Mouse (Mus musculus) midbrain, embryonic 14.5 days (tissue): ENCODE results near the gene Specc1. TPM values are rescaled to one million over a fixed set of nuclear protein-coding genes. Genes with fewer than 3 reads are reported as not detected.
A peak's percentile ranks its signal among the peaks of the same experiment; 100 is the strongest.

Source experiments
- ATAC-seq: fragments of 200-750 bp; cut with Nextera tagmentation; 2 replicates; pipeline ENCODE4 v1.8.0; 2017; ENCODE audit warnings: moderate number of reproducible peaks, moderate library complexity; ENCODE audit not compliant: low FRiP score, low TSS enrichment
- DNase-seq: peaks from one replicate; pipeline ENCODE4 v3.0.0-alpha.2; 2015
- H3K27ac ChIP-seq: fragments of 300-500 bp; sonication (generic); replicated peaks from 2 replicates; pipeline ENCODE4 v1.5.1; 2014; ENCODE audit warnings: mild to moderate bottlenecking, low read depth, low read length, moderate library complexity
- H3K27me3 ChIP-seq: fragments of 300-500 bp; sonication (generic); 2 replicates; pipeline ENCODE4 v1.6.1; 2014; ENCODE audit warnings: low read length, control low read depth, mixed read lengths; ENCODE audit not compliant: control insufficient read depth, insufficient read depth
- H3K36me3 ChIP-seq: fragments of 300-500 bp; sonication (generic); 2 replicates; pipeline ENCODE4 v1.6.1; 2014; ENCODE audit warnings: low read length, control low read depth; ENCODE audit not compliant: control insufficient read depth, insufficient read depth
- H3K4me1 ChIP-seq: fragments of 300-500 bp; sonication (generic); 2 replicates; pipeline ENCODE4 v1.6.1; 2014; ENCODE audit warnings: mild to moderate bottlenecking, antibody characterized with exemption, low read length, control low read depth; ENCODE audit not compliant: control insufficient read depth, insufficient read depth
- H3K4me2 ChIP-seq: fragments of 300-500 bp; sonication (generic); 2 replicates; pipeline ENCODE4 v1.6.1; 2014; ENCODE audit warnings: mild to moderate bottlenecking, low read length, moderate library complexity
- H3K4me3 ChIP-seq: fragments of 300-500 bp; sonication (generic); replicated peaks from 2 replicates; pipeline ENCODE4 v1.5.1; 2014; ENCODE audit warnings: low read depth, low read length
- H3K9ac ChIP-seq: fragments of 300-500 bp; sonication (generic); replicated peaks from 2 replicates; pipeline ENCODE4 v1.6.1; 2014; ENCODE audit warnings: mild to moderate bottlenecking, low read length, moderate library complexity
- H3K9me3 ChIP-seq: fragments of 300-500 bp; sonication (generic); 2 replicates; pipeline ENCODE4 v1.6.1; 2016; ENCODE audit warnings: low read length, control low read depth, mixed read lengths; ENCODE audit not compliant: control insufficient read depth
- WGBS: fragments of 180-500 bp; shearing (Covaris S2); extraction: QIAGEN DNeasy Blood & Tissue Kit; methylation state at CpG from one replicate; pipeline ENCODE4 v1.1.7; 2014; 5-methylcytosine and 5-hydroxymethylcytosine counted together
- polyA plus RNA-seq: library from polyadenylated mRNA; unstranded; fragments of >200 nt; fragmentation: Nextera tagmentation; extraction: Ambion mirVana; gene quantifications from 2 replicates; pipeline ENCODE4 v1.2.1, GENCODE M21; 2014

The Specc1 gene
- polyA plus RNA-seq, 1 experiment from 2014 or later, result 16.6 TPM

- DNase-seq, result peak; percentile 100
- H3K9ac ChIP-seq, result peak overlapping the region; percentile 89
- ATAC-seq, result peak; percentile 98
- no peaks in the 10 kb centered on the region for H3K27me3 ChIP-seq
- no peaks in the 10 kb centered on the region for H3K36me3 ChIP-seq
- H3K4me1 ChIP-seq, result peaks cover 7% of the 10 kb centered on the region; the same call in 1 of the 2 replicates
- peak overlapping the region; percentile 78 for H3K4me3 ChIP-seq
- WGBS, result 5% methylated on average over 41 of the region's 42 CpGs
- H3K9me3 ChIP-seq, result no peaks in the 10 kb centered on the region
- peak overlapping the region; percentile 90 for H3K27ac ChIP-seq
- H3K4me2 ChIP-seq, result peak overlapping the region; percentile 78
These were observed 120.0 kb downstream of the Specc1 start for GRCm38 (mm10) chr11:62076345-62077156.

- DNase-seq, result peak; percentile 56
- Histone ChIP-seq H3K4me3 (peak overlapping the region; percentile 78), H3K4me2 (peak overlapping the region; percentile 78), H3K27ac (peak overlapping the region; percentile 90), H3K27me3 (no peaks in the 10 kb centered on the region), H3K9me3 (no peaks in the 10 kb centered on the region), H3K4me1 (peaks cover 7% of the 10 kb centered on the region; the same call in 1 of the 2 replicates), H3K36me3 (no peaks in the 10 kb centered on the region), H3K9ac (peak overlapping the region; percentile 89)
- under 1% methylated on average over 49 of the region's 51 CpGs for WGBS
- no peak for ATAC-seq
These were observed 120.7 kb downstream of the Specc1 start for GRCm38 (mm10) chr11:62077157-62077865.

- no peak for DNase-seq
- 96% methylated on average over 10 of the region's 10 CpGs for WGBS
- Histone ChIP-seq H3K4me3 (peak overlapping the region; percentile 78; the same call in 1 of the 2 replicates), H3K27me3 (no peaks in the 10 kb centered on the region), H3K9me3 (no peaks in the 10 kb centered on the region), H3K9ac (no peak overlapping the region), H3K4me1 (peaks cover 7% of the 10 kb centered on the region; the same call in 1 of the 2 replicates), H3K4me2 (peak overlapping the region; percentile 78), H3K27ac (no peak overlapping the region), H3K36me3 (no peaks in the 10 kb centered on the region)
- no peak for ATAC-seq
These were observed 121.8 kb downstream of the Specc1 start for GRCm38 (mm10) chr11:62078371-62078770.

- Histone ChIP-seq H3K27me3 (no peaks in the 10 kb centered on the region), H3K4me3 (no peak overlapping the region), H3K9me3 (no peaks in the 10 kb centered on the region), H3K36me3 (no peaks in the 10 kb centered on the region), H3K4me2 (no peak overlapping the region), H3K27ac (no peak overlapping the region), H3K4me1 (peaks cover 7% of the 10 kb centered on the region; the same call in 1 of the 2 replicates), H3K9ac (no peak overlapping the region)
- ATAC-seq (no peak), DNase-seq (no peak)
- WGBS, result 91% methylated on average over 8 of the region's 8 CpGs
These were observed 122.7 kb downstream of the Specc1 start for GRCm38 (mm10) chr11:62079100-62079857.

GRCm38 (mm10) chr11:62080476-62080875, 123.9 kb downstream of the Specc1 start:
- H3K9ac ChIP-seq, result no peak overlapping the region
- no peaks in the 10 kb centered on the region for H3K36me3 ChIP-seq
- 77% methylated on average over 2 of the region's 2 CpGs for WGBS
- DNase-seq (peak; percentile 16), ATAC-seq (no peak)
- peaks cover 7% of the 10 kb centered on the region; the same call in 1 of the 2 replicates for H3K4me1 ChIP-seq
- no peak overlapping the region for H3K4me3 ChIP-seq
- no peaks in the 10 kb centered on the region for H3K27me3 ChIP-seq
- H3K9me3 ChIP-seq, result no peaks in the 10 kb centered on the region
- no peak overlapping the region for H3K4me2 ChIP-seq
- H3K27ac ChIP-seq, result no peak overlapping the region

GRCm38 (mm10) chr11:62086648-62087047, 130.1 kb downstream of the Specc1 start:
- Histone ChIP-seq H3K27me3 (no peaks in the 10 kb centered on the region), H3K27ac (no peak overlapping the region), H3K9ac (no peak overlapping the region), H3K9me3 (no peaks in the 10 kb centered on the region), H3K4me2 (no peak overlapping the region), H3K36me3 (no peaks in the 10 kb centered on the region), H3K4me3 (no peak overlapping the region), H3K4me1 (no peaks in the 10 kb centered on the region)
- ATAC-seq (no peak), DNase-seq (no peak)
- WGBS, result 92% methylated on average over 2 of the region's 2 CpGs

GRCm38 (mm10) chr11:62087051-62087450, 130.5 kb downstream of the Specc1 start:
- ATAC-seq, result no peak
- WGBS, result 91% methylated on average over 1 of the region's 1 CpGs
- H3K4me3 ChIP-seq, result no peak overlapping the region

GRCm38 (mm10) chr11:62088651-62089050, 132.1 kb downstream of the Specc1 start:
- H3K36me3 ChIP-seq, result no peaks in the 10 kb centered on the region
- no peak overlapping the region for H3K4me2 ChIP-seq
- no peaks in the 10 kb centered on the region for H3K27me3 ChIP-seq
- ATAC-seq, result no peak
- H3K4me3 ChIP-seq, result no peak overlapping the region
- no peaks in the 10 kb centered on the region for H3K9me3 ChIP-seq
- DNase-seq, result no peak
- H3K27ac ChIP-seq, result no peak overlapping the region
- no peak overlapping the region for H3K9ac ChIP-seq
- 87% methylated on average over 3 of the region's 3 CpGs for WGBS
- H3K4me1 ChIP-seq, result no peaks in the 10 kb centered on the region

More at GRCm38 (mm10) chr11:62087051-62087450, 130.5 kb downstream of the Specc1 start:
- Histone ChIP-seq H3K4me2 (no peak overlapping the region), H3K9ac (no peak overlapping the region), H3K36me3 (no peaks in the 10 kb centered on the region), H3K4me1 (no peaks in the 10 kb centered on the region), H3K9me3 (no peaks in the 10 kb centered on the region), H3K27ac (no peak overlapping the region), H3K27me3 (no peaks in the 10 kb centered on the region)
- DNase-seq, result no peak
